Mouse (Mus musculus) hindbrain, embryonic 13.5 days (tissue): Measurements from ENCODE around the gene Il1rapl2. TPM values are rescaled to one million over a fixed set of nuclear protein-coding genes. Genes with fewer than 3 reads are reported as not detected.

Experiments
- ATAC-seq: fragments of 200-750 bp; cut with Nextera tagmentation; 2 replicates; pipeline ENCODE4 v1.8.0; 2017; ENCODE audit warnings: moderate TSS enrichment; ENCODE audit not compliant: low FRiP score
- H3K27ac ChIP-seq: fragments of 300-500 bp; sonication (generic); 2 replicates; pipeline ENCODE4 v1.5.1; 2015; ENCODE audit warnings: inconsistent platforms, mild to moderate bottlenecking, moderate library complexity
- H3K27me3 ChIP-seq: fragments of 300-500 bp; sonication (generic); 2 replicates; pipeline ENCODE4 v1.6.1; 2015; ENCODE audit warnings: mild to moderate bottlenecking, inconsistent platforms
- H3K36me3 ChIP-seq: fragments of 300-500 bp; sonication (generic); 2 replicates; pipeline ENCODE4 v1.6.1; 2015; ENCODE audit warnings: mild to moderate bottlenecking, inconsistent platforms
- H3K4me1 ChIP-seq: fragments of 300-500 bp; sonication (generic); replicated peaks from 2 replicates; pipeline ENCODE4 v1.6.1; 2015; ENCODE audit warnings: inconsistent platforms
- H3K4me2 ChIP-seq: fragments of 300-500 bp; sonication (generic); 2 replicates; pipeline ENCODE4 v1.6.1; 2015; ENCODE audit warnings: inconsistent platforms, mild to moderate bottlenecking, moderate library complexity
- H3K4me3 ChIP-seq: fragments of 300-500 bp; sonication (generic); 2 replicates; pipeline ENCODE4 v1.5.1; 2015; ENCODE audit warnings: mild to moderate bottlenecking, inconsistent platforms
- H3K9ac ChIP-seq: fragments of 300-500 bp; sonication (generic); 2 replicates; pipeline ENCODE4 v1.6.1; 2015; ENCODE audit warnings: mild to moderate bottlenecking, inconsistent platforms
- H3K9me3 ChIP-seq: fragments of 300-500 bp; sonication (generic); 2 replicates; pipeline ENCODE4 v1.6.1; 2016; ENCODE audit warnings: inconsistent platforms
- WGBS: fragments of 180-500 bp; shearing (Covaris S2); methylation state at CpG from one replicate; pipeline ENCODE4 v1.1.7; 2015; 5-methylcytosine and 5-hydroxymethylcytosine counted together
- polyA plus RNA-seq: library from polyadenylated mRNA; unstranded; fragments of >200 nt; fragmentation: Nextera tagmentation; extraction: Ambion mirVana; gene quantifications from 2 replicates; pipeline ENCODE4 v1.2.1, GENCODE M21; 2015

The Il1rapl2 gene
- polyA plus RNA-seq, 1 experiment from 2014 or later, result 2.3 TPM

DNA sequence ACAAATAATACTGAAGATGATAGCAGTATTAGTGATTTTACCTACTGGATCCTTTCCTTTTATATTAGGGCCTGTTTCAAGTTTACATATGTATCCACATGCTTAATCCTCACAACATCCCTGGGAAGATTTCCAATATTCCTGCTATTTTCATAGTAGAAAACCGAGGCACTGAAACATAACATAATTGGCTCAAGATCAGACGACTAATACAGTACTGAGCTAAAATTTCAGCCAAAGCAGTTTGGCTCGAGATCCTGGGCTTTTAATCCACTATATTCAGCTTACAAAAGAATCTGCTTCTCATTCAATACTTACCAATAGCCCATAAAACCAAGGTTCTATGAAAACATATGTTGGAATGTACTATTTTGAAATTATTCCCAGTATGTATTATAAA lies 239.1 kb downstream of the Il1rapl2 start:
- no peaks in the 10 kb centered on the region for H3K9me3 ChIP-seq
- no peaks in the 10 kb centered on the region for H3K27me3 ChIP-seq
- no peak overlapping the region for H3K4me3 ChIP-seq
- no peak overlapping the region for H3K4me2 ChIP-seq
- 72% methylated on average over 3 of the region's 3 CpGs for WGBS
- no peaks in the 10 kb centered on the region for H3K4me1 ChIP-seq
- no peak for ATAC-seq
- H3K36me3 ChIP-seq, result no peaks in the 10 kb centered on the region
- no peak overlapping the region for H3K27ac ChIP-seq
- no peak overlapping the region for H3K9ac ChIP-seq

- H3K9me3 ChIP-seq, result no peaks in the 10 kb centered on the region
- H3K9ac ChIP-seq, result no peak overlapping the region
- H3K4me3 ChIP-seq, result no peak overlapping the region
- no peaks in the 10 kb centered on the region for H3K36me3 ChIP-seq
- H3K27me3 ChIP-seq, result no peaks in the 10 kb centered on the region
- H3K27ac ChIP-seq, result no peak overlapping the region
- no peak overlapping the region for H3K4me2 ChIP-seq
- no peaks in the 10 kb centered on the region for H3K4me1 ChIP-seq
- WGBS, result 75% methylated on average over 1 of the region's 1 CpGs
- no peak for ATAC-seq
Observed at GRCm38 (mm10) chrX:137812151-137812550, 241.7 kb downstream of the Il1rapl2 start.

- 65% methylated on average over 3 of the region's 3 CpGs for WGBS
- no peaks in the 10 kb centered on the region for H3K36me3 ChIP-seq
- H3K4me2 ChIP-seq, result no peak overlapping the region
- H3K27ac ChIP-seq, result no peak overlapping the region
- no peaks in the 10 kb centered on the region for H3K9me3 ChIP-seq
- H3K9ac ChIP-seq, result no peak overlapping the region
- no peaks in the 10 kb centered on the region for H3K27me3 ChIP-seq
- no peak for ATAC-seq
- no peaks in the 10 kb centered on the region for H3K4me1 ChIP-seq
- H3K4me3 ChIP-seq, result no peak overlapping the region
Observed at GRCm38 (mm10) chrX:137848936-137849335, 278.5 kb downstream of the Il1rapl2 start.

DNA sequence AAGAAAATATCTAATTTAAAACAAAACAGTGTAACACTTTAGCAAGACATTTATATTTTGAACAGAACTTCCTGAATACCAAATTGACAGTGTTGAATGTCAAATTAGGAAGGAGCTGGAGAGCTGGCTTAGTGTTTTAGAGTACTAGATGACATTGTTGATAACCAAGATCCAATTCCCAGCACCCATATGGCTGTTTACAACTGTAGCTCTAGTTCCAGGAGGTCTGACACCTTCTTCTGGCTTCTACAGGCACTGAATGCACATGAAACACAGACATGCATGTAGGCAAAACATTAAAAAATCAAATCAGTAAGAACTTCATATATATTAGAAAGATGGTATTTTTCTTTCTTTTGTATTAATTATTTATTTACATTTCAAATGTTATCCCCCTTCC lies 353.1 kb downstream of the Il1rapl2 start:
- H3K9me3 ChIP-seq, result no peaks in the 10 kb centered on the region
- no peaks in the 10 kb centered on the region for H3K27me3 ChIP-seq
- H3K4me3 ChIP-seq, result no peak overlapping the region
- no peak overlapping the region for H3K27ac ChIP-seq
- no peak overlapping the region for H3K9ac ChIP-seq
- no peaks in the 10 kb centered on the region for H3K36me3 ChIP-seq
- ATAC-seq, result no peak
- H3K4me2 ChIP-seq, result no peak overlapping the region
- H3K4me1 ChIP-seq, result no peaks in the 10 kb centered on the region

GRCm38 (mm10) chrX:137926835-137927234 lies 356.4 kb downstream of the Il1rapl2 start:
- WGBS, result 76% methylated on average over 2 of the region's 2 CpGs
- ATAC-seq, result no peak
- no peak overlapping the region for H3K4me3 ChIP-seq
- H3K4me1 ChIP-seq, result no peaks in the 10 kb centered on the region
- H3K4me2 ChIP-seq, result no peak overlapping the region
- H3K27ac ChIP-seq, result no peak overlapping the region
- H3K9me3 ChIP-seq, result no peaks in the 10 kb centered on the region
- no peaks in the 10 kb centered on the region for H3K36me3 ChIP-seq
- no peaks in the 10 kb centered on the region for H3K27me3 ChIP-seq
- no peak overlapping the region for H3K9ac ChIP-seq

DNA sequence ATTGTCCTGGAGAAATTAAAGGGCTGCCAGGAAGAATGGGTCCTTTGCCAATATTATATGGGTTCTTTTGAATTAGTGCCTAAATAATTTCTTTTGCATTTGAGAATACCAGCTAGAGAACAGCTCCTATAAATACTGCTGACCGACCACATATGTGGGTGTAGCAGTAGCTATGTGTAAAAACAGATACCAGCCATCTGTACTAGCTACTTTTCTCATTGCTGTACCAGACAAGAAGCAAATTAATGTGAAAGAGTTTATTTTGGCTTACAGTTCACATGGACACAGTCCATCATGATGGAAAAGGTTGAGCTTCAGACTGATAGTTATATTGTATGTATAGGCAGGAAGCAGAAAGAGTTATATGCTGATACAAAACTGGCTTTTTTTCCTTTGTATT lies 377.3 kb downstream of the Il1rapl2 start:
- no peaks in the 10 kb centered on the region for H3K4me1 ChIP-seq
- no peak overlapping the region for H3K4me3 ChIP-seq
- no peak overlapping the region for H3K9ac ChIP-seq
- ATAC-seq, result no peak
- H3K36me3 ChIP-seq, result no peaks in the 10 kb centered on the region
- no peaks in the 10 kb centered on the region for H3K9me3 ChIP-seq
- 75% methylated on average over 1 of the region's 1 CpGs for WGBS
- H3K27me3 ChIP-seq, result no peaks in the 10 kb centered on the region
- no peak overlapping the region for H3K4me2 ChIP-seq
- no peak overlapping the region for H3K27ac ChIP-seq

GRCm38 (mm10) chrX:137971306-137971705 lies 400.9 kb downstream of the Il1rapl2 start:
- Histone ChIP-seq H3K4me3 (no peak overlapping the region), H3K4me1 (no peaks in the 10 kb centered on the region), H3K27ac (no peak overlapping the region), H3K36me3 (no peaks in the 10 kb centered on the region), H3K9ac (no peak overlapping the region), H3K27me3 (no peaks in the 10 kb centered on the region), H3K4me2 (no peak overlapping the region), H3K9me3 (no peaks in the 10 kb centered on the region)
- no peak for ATAC-seq
- WGBS, result 59% methylated on average over 5 of the region's 5 CpGs

DNA sequence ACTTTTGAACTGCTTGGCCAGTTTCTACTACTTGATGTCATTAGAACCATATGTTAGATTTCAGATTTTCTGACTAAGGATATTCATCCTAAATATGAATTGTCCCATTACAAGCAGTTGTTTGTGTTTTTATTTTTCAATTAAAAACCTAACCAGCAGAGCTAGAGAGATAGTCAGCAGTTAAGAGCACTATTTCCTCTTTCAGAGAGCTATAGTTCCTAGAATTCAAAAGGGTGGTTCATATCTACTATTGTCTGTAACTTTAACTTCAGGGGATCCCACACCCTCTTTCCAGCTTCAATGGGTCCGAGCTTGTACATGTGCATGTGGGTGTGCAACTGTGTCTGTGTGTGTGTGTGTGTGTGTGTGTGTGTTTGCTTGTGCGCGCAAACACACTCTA lies 472.7 kb downstream of the Il1rapl2 start:
- Histone ChIP-seq H3K9ac (no peak overlapping the region), H3K36me3 (no peaks in the 10 kb centered on the region), H3K4me3 (no peak overlapping the region), H3K27ac (no peak overlapping the region), H3K27me3 (no peaks in the 10 kb centered on the region; the same call in 1 of the 2 replicates), H3K4me1 (no peaks in the 10 kb centered on the region), H3K4me2 (no peak overlapping the region), H3K9me3 (no peaks in the 10 kb centered on the region)
- 93% methylated on average over 3 of the region's 3 CpGs for WGBS
- ATAC-seq, result no peak

- Histone ChIP-seq H3K4me2 (no peak overlapping the region), H3K4me1 (no peaks in the 10 kb centered on the region)
- WGBS, result 53% methylated on average over 6 of the region's 6 CpGs
Observed at GRCm38 (mm10) chrX:138103954-138104353, 533.5 kb downstream of the Il1rapl2 start.

DNA sequence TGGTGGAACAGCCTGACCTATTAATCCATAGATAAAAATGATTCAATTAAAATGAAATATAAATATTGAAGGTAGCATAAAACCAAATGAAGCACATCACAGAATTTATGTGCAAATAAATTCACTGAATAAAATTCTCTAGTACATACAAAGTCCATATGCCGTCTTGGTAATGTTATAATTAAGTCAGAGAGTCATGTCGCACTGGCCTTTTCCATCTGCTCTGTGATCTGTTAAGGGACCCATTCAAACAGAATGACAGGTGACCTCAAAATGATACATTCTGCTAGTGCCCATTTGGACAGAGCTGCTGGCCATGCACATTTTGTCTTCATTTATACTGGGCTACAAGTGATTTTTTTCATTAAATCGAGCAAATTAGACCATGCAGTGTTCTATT lies 534.3 kb downstream of the Il1rapl2 start:
- Histone ChIP-seq H3K9me3 (no peaks in the 10 kb centered on the region), H3K4me2 (no peak overlapping the region), H3K36me3 (no peaks in the 10 kb centered on the region), H3K4me3 (no peak overlapping the region), H3K9ac (no peak overlapping the region), H3K4me1 (no peaks in the 10 kb centered on the region), H3K27me3 (no peaks in the 10 kb centered on the region), H3K27ac (no peak overlapping the region)
- ATAC-seq, result no peak
- 56% methylated on average over 3 of the region's 3 CpGs for WGBS

More at GRCm38 (mm10) chrX:138103954-138104353, 533.5 kb downstream of the Il1rapl2 start:
- Histone ChIP-seq H3K27ac (no peak overlapping the region), H3K9ac (no peak overlapping the region), H3K36me3 (no peaks in the 10 kb centered on the region), H3K4me3 (no peak overlapping the region), H3K27me3 (no peaks in the 10 kb centered on the region), H3K9me3 (no peaks in the 10 kb centered on the region)
- no peak for ATAC-seq

GRCm38 (mm10) chrX:138170146-138170545 lies 599.7 kb downstream of the Il1rapl2 start:
- WGBS, result 16% methylated on average over 3 of the region's 3 CpGs
- no peak overlapping the region for H3K9ac ChIP-seq
- no peak overlapping the region for H3K4me3 ChIP-seq

GRCm38 (mm10) chrX:138209480-138209879 lies 639.1 kb downstream of the Il1rapl2 start, which contains the start of gene Tex13a:
Gene Tex13a (minus strand): TSS chrX:138209580.
- no peak within 1 kb of the TSS for H3K27ac ChIP-seq
- no peak for ATAC-seq
- no peaks in the 10 kb centered on the region for H3K9me3 ChIP-seq
- 73% methylated on average over 3 of the region's 3 CpGs for WGBS
- H3K4me3 ChIP-seq, result no peak within 1 kb of the TSS
- no peak within 1 kb of the TSS for H3K4me2 ChIP-seq
- no peaks in the 10 kb centered on the region for H3K36me3 ChIP-seq
- no peaks in the 10 kb centered on the region for H3K4me1 ChIP-seq
- H3K9ac ChIP-seq, result no peak within 1 kb of the TSS
- 0 out of 2 replicates have a peak, but pooled peaks cover 3% of the 10 kb centered on the region for H3K27me3 ChIP-seq

More at GRCm38 (mm10) chrX:138170146-138170545, 599.7 kb downstream of the Il1rapl2 start:
- H3K27ac ChIP-seq, result no peak overlapping the region
- ATAC-seq, result no peak
- H3K4me2 ChIP-seq, result no peak overlapping the region
- no peaks in the 10 kb centered on the region for H3K36me3 ChIP-seq
- no peaks in the 10 kb centered on the region for H3K9me3 ChIP-seq
- H3K27me3 ChIP-seq, result no peaks in the 10 kb centered on the region
- no peaks in the 10 kb centered on the region for H3K4me1 ChIP-seq

DNA sequence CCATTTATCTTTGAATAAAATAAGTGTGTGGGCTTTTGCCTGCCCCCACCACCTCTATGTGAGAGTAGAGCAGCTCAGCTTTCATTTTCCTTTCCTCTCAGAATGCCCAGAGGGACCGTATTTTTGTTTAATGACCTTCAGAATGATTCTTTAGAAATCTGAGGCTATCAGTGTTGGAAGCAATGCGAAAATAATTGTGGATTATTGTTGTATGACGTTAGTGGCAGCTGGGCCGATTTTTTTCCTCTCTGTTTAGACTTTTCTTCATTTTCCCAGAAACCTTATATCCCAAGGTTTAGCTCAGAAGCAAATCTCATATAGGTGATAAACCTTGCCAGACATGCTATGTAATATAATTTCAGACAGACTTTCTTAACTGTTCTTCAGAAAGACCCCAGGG lies 664.2 kb downstream of the Il1rapl2 start:
- no peaks in the 10 kb centered on the region for H3K27me3 ChIP-seq
- ATAC-seq, result no peak
- H3K9ac ChIP-seq, result no peak overlapping the region
- no peak overlapping the region for H3K27ac ChIP-seq
- H3K4me3 ChIP-seq, result no peak overlapping the region
- 62% methylated on average over 4 of the region's 4 CpGs for WGBS
- H3K4me1 ChIP-seq, result no peaks in the 10 kb centered on the region
- H3K36me3 ChIP-seq, result no peaks in the 10 kb centered on the region
- no peak overlapping the region for H3K4me2 ChIP-seq
- H3K9me3 ChIP-seq, result no peaks in the 10 kb centered on the region
